Comparison of ENCODE assay signal across 9 mouse cellular contexts in the genomic region with DNA sequence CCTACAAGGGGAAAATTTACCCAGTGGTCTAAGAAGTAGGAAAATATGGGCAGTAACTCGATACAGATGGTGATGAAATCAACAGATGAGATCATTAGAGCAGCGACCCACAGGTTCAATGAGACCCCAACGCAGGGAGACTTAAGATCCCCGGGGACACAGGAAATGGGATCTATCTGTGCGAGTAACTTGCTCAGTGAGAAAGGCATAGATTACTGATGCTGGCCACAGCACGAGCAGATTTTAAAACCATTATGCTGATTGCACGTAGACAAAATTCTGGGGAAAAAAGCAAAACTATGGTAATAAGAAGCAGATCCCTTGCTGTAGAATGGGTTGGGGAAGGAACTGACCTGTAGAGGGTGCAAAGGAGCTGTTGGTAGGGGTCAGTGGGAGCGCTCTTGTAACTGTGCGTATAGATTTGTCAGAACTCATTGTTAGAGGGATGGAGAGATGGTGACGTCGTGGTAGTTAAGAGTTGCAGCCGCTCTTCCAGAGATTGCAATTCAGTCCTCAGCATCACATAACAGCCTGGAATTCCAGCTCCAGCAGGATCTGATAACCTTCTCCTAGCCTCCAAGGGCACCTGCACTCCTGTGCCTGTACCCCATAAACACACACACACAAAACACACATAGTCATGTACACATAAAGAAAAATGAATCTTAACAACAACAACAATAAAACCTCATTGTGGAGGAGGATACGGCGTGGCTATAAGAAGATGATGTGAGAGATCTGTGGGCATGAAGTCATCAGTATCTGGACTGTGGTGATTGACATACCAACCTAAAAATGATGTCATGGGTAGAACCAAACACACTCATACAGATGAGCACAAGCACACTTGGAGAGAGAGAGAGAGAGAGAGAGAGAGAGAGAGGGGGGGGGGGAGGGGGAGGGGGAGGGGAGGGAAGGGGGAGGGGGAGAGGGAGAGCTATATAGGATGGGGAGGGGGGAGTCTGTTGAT.
DNase-seq lines count a peak whose midpoint lies in the region; ATAC-seq and TF ChIP-seq lines count a peak whose summit lies in the region.
"Had no signal": no experiment of that assay in that cellular context is flagged by ENCODE, and none has a peak within 500 bp of the region (broad histone marks: within the 10 kb centered on the region; RNA-seq: fewer than 3 reads in every experiment).

No protein-coding gene starts in this region.

- no peak overlapping the region for H3K4me3 ChIP-seq in heart, embryonic 10.5 days
- H3K4me3 ChIP-seq in heart, embryonic 12.5 days: no peak overlapping the region
- H3K4me3 ChIP-seq in forebrain, embryonic 15.5 days: no peak overlapping the region
- H3K4me3 ChIP-seq in liver, embryonic 14.5 days (ENCODE audit: insufficient read depth in 1 of 2, low read depth in 2 of 2, low read length in 2 of 2): no peak overlapping the region

- no peak for ATAC-seq in heart, embryonic 12.5 days (ENCODE audit: insufficient number of reproducible peaks, low FRiP score)
- peak; percentile 62 for ATAC-seq in forebrain, embryonic 15.5 days (replicated peaks)
- ATAC-seq in liver, embryonic 14.5 days (ENCODE audit: insufficient read depth): no peak
- no peak for ATAC-seq in erythroblast, adult 5-6 weeks (replicated peaks; ENCODE audit: low FRiP score, poor library complexity, severe bottlenecking)

- no peaks in the 10 kb centered on the region for H3K9me3 ChIP-seq in heart, embryonic 10.5 days
- no peaks in the 10 kb centered on the region for H3K9me3 ChIP-seq in heart, embryonic 12.5 days (replicated peaks)
- no peaks in the 10 kb centered on the region for H3K9me3 ChIP-seq in forebrain, embryonic 15.5 days
- no peaks in the 10 kb centered on the region for H3K9me3 ChIP-seq in liver, embryonic 14.5 days (ENCODE audit: control insufficient read depth, low read length)
- H3K9me3 ChIP-seq: G1E had no signal

- 30% methylated on average over 14 of the region's 14 CpGs for WGBS in heart, embryonic 10.5 days
- 28% methylated on average over 14 of the region's 14 CpGs for WGBS in heart, embryonic 12.5 days
- WGBS in forebrain, embryonic 15.5 days: 28% methylated on average over 14 of the region's 14 CpGs
- 29% methylated on average over 14 of the region's 14 CpGs for WGBS in liver, embryonic 14.5 days (ENCODE audit: insufficient replicate concordance)

- no peak overlapping the region for H3K9ac ChIP-seq in heart, embryonic 12.5 days
- no peak overlapping the region for H3K9ac ChIP-seq in forebrain, embryonic 15.5 days (replicated peaks)
- H3K9ac ChIP-seq in liver, embryonic 14.5 days (replicated peaks): no peak overlapping the region

- H3K27ac ChIP-seq in heart, embryonic 10.5 days: no peak overlapping the region
- no peak overlapping the region for H3K27ac ChIP-seq in heart, embryonic 12.5 days (ENCODE audit: poor library complexity, severe bottlenecking)
- peak overlapping the region; percentile 31 for H3K27ac ChIP-seq in forebrain, embryonic 15.5 days (replicated peaks)
- H3K27ac ChIP-seq in liver, embryonic 14.5 days: no peak overlapping the region

- H3K36me3 ChIP-seq in heart, embryonic 10.5 days: no peaks in the 10 kb centered on the region
- H3K36me3 ChIP-seq in heart, embryonic 12.5 days: no peaks in the 10 kb centered on the region
- H3K36me3 ChIP-seq in forebrain, embryonic 15.5 days: no peaks in the 10 kb centered on the region
- H3K36me3 ChIP-seq in liver, embryonic 14.5 days (replicated peaks; ENCODE audit: control insufficient read depth, insufficient read depth, low read depth): no peaks in the 10 kb centered on the region
- H3K36me3 ChIP-seq: G1E had no signal

- DNase-seq in heart, embryonic 10.5 days (ENCODE audit: low spot score): peak; percentile 80
- DNase-seq in NIH3T3 (ENCODE audit: low read depth): peak; percentile 5
- no peak for DNase-seq in liver, embryonic 14.5 days (ENCODE audit: low read depth in 3 of 3, low spot score in 3 of 3)
- DNase-seq in frontal cortex, postnatal 14 days (ENCODE audit: low spot score in 2 of 2): no peak
- no peak for DNase-seq in layer of hippocampus, adult 8-10 months (ENCODE audit: low spot score in 2 of 2)

- peaks cover 23% of the 10 kb centered on the region for H3K4me1 ChIP-seq in heart, embryonic 10.5 days
- peaks cover 22% of the 10 kb centered on the region for H3K4me1 ChIP-seq in heart, embryonic 12.5 days (replicated peaks)
- H3K4me1 ChIP-seq in forebrain, embryonic 15.5 days: peaks cover 24% of the 10 kb centered on the region
- H3K4me1 ChIP-seq in liver, embryonic 14.5 days (replicated peaks; ENCODE audit: control insufficient read depth in 2 of 2, insufficient read depth in 2 of 2, low read length in 1 of 2): no peaks in the 10 kb centered on the region

- no peak overlapping the region for H3K4me2 ChIP-seq in heart, embryonic 12.5 days
- H3K4me2 ChIP-seq in forebrain, embryonic 15.5 days (replicated peaks): no peak overlapping the region
- H3K4me2 ChIP-seq in liver, embryonic 14.5 days (ENCODE audit: low read depth): no peak overlapping the region

- TF ChIP-seq CTCF in liver, embryonic 14.5 days (IDR thresholded peaks at IDR 0.05; ENCODE audit: low read depth): peak; percentile 47

- no peak for TF ChIP-seq EP300 in liver, embryonic 14.5 days (IDR thresholded peaks at IDR 0.05; ENCODE audit: low read depth)

- H3K27me3 ChIP-seq in heart, embryonic 10.5 days (ENCODE audit: insufficient read depth, poor library complexity, severe bottlenecking): no peaks in the 10 kb centered on the region; the same call in 1 of the 2 replicates
- 0 out of 2 replicates have a peak, but pooled peaks cover 7% of the 10 kb centered on the region for H3K27me3 ChIP-seq in heart, embryonic 12.5 days (replicated peaks)
- H3K27me3 ChIP-seq in forebrain, embryonic 15.5 days: no peaks in the 10 kb centered on the region
- no peaks in the 10 kb centered on the region for H3K27me3 ChIP-seq in liver, embryonic 14.5 days (ENCODE audit: control insufficient read depth, insufficient read depth, low read length)

Comparison
In these comparisons a context has a peak if more than half of its experiments do, and no peak if none do; other contexts are left out.
1. DNase-seq: peak in heart, embryonic 10.5 days (single experiment) and NIH3T3 (single experiment); none in liver, embryonic 14.5 days (0 of 3), frontal cortex, postnatal 14 days (0 of 2) and layer of hippocampus, adult 8-10 months (0 of 2).